Mouse (Mus musculus): ENCODE measurements at regions not wholly inside any gene's neighbourhood (a gene's known extent, or its start where the extent isn't known, plus 50 kb on each side); places are given as distances from the start of the nearest gene placed in this dataset.
A peak's percentile ranks its signal among the peaks of the same experiment; 100 is the strongest.

DNA sequence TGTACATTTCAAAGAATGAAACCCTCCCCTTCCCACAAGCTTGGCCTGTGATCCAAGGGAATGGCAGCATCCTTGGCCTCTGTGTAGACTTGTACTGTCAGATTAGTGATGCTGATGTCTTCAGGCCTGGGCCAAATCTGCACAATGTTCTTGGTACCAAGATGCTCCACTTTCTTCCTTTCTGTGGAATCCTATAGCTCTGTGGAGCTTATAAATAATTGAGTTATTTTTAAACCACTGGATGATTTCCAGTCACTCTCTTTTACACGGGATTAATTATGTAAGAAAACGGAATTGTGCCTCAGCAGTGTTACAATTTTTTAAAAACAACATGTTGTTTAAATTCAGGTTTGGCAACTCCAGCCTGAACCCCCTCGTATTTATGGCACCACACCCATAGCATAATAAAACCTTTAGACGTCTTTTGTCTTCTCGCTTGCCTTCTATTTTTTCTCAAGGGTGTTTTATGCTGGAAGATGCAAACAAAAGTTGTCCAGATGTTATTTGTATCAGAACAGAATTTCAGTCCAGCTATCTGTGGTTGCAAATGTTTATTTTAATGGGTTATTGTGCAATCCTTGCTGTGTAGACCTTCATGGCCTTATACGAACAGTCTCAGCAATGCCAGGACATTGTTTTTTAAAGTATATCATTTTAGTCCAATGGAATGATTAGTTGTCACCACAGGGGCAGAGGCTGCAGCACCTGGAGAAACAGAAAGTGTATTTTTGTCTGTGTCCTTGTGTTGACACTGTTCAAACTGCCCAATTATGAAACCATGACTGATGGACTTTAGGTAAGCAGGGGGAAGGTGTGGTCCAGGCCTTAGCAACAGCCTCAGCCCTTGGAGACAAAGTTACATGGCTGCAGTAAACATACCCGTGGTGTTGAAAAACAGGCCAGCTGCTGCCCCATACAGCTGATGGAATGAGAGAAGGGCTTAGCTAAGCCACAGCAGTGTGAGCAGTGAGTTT is 630.4 kb upstream of the Zeb2 start:
- ATAC-seq, result peak; percentile 34; the same call in 1 of the 2 replicates
- H3K9me3 ChIP-seq, result no peaks in the 10 kb centered on the region
- no peak overlapping the region for H3K4me3 ChIP-seq (replicated peaks)
- no peaks in the 10 kb centered on the region for H3K36me3 ChIP-seq
- H3K4me1 ChIP-seq (replicated peaks), result no peaks in the 10 kb centered on the region
- H3K9ac ChIP-seq, result no peak overlapping the region
- H3K4me2 ChIP-seq (replicated peaks), result no peak overlapping the region
- no peaks in the 10 kb centered on the region for H3K27me3 ChIP-seq (replicated peaks)
- WGBS, result 39% methylated on average over 7 of the region's 7 CpGs
- H3K27ac ChIP-seq, result no peak overlapping the region

GRCm38 (mm10) chr2:45746606-45747005 is 629.4 kb upstream of the Zeb2 start:
- H3K9me3 ChIP-seq, result no peaks in the 10 kb centered on the region
- WGBS, result 83% methylated on average over 4 of the region's 4 CpGs
- H3K27me3 ChIP-seq (replicated peaks), result no peaks in the 10 kb centered on the region
- no peak for ATAC-seq
- H3K36me3 ChIP-seq, result no peaks in the 10 kb centered on the region
- H3K4me1 ChIP-seq (replicated peaks), result no peaks in the 10 kb centered on the region
- no peak overlapping the region for H3K27ac ChIP-seq
- no peak overlapping the region for H3K4me3 ChIP-seq (replicated peaks)
- H3K4me2 ChIP-seq (replicated peaks), result no peak overlapping the region
- H3K9ac ChIP-seq, result no peak overlapping the region

DNA sequence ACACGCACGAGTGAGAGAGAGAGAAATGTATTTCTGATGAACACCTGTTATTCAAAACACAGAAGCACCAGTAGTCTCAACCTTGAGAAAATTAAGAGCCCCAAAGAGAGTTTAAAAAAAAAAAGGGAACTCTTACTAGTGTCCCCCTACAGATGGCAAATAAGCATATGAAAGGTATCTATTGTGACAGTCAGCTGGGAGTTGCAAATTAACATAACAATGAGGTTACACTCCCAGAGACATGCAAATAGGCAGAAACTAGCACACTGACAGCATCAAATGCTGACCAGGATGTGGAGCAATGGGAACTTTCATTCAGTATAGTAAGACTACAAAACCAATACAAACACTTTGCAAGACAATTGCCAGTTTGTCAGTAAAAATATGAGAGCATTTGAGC is 619.1 kb upstream of the Zeb2 start:
- Histone ChIP-seq H3K27me3 (replicated peaks) (no peaks in the 10 kb centered on the region), H3K4me3 (replicated peaks) (no peak overlapping the region), H3K36me3 (no peaks in the 10 kb centered on the region), H3K9me3 (no peaks in the 10 kb centered on the region), H3K9ac (no peak overlapping the region), H3K27ac (no peak overlapping the region), H3K4me1 (replicated peaks) (no peaks in the 10 kb centered on the region), H3K4me2 (replicated peaks) (no peak overlapping the region)
- WGBS, result 76% methylated on average over 2 of the region's 2 CpGs
- ATAC-seq, result no peak

DNA sequence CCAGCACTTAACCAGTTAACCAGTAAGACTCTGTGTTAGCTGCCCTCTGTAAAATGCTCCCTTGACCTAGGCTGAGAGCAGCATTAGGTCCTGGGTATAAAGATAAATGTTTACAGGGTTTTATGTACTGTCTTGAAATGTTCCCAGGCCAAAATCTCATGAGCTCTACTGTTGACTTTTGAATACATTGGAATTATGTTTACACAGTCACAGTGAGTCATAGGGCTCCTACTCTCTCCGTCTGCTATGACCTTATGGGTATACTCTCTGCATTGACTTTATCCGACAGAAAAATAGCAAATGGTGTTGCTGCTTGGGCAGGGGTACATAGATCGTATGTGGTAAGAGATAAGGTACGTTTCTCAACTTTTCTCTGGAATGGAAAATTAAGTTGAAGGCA is 596.8 kb upstream of the Zeb2 start:
- H3K9ac ChIP-seq, result no peak overlapping the region
- H3K36me3 ChIP-seq, result no peaks in the 10 kb centered on the region
- 61% methylated on average over 4 of the region's 4 CpGs for WGBS
- ATAC-seq, result peak; percentile 47; the same call in 1 of the 2 replicates
- no peak overlapping the region for H3K27ac ChIP-seq
- no peaks in the 10 kb centered on the region for H3K4me1 ChIP-seq (replicated peaks)
- H3K4me3 ChIP-seq (replicated peaks), result no peak overlapping the region
- no peaks in the 10 kb centered on the region for H3K9me3 ChIP-seq
- H3K4me2 ChIP-seq (replicated peaks), result no peak overlapping the region
- no peaks in the 10 kb centered on the region for H3K27me3 ChIP-seq (replicated peaks)

DNA sequence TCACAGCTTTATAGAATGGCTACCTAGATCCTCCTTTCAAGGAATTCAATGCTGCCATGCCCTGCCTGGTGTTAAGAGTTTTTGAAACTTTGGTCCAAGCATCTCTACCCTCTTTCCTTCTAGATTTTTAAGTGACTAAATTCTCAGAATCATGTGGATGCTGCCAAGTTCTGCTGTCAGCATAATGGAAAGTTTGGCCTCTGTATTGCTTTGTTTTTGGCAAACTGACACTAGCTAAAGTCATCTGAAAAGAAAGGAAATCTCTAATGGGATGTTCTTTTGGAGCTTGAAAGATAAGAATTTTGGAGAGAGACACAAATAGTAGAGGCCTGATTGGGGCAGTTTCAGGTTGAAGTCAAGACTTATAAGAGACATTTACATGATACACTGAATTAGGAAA is 589.8 kb upstream of the Zeb2 start:
- Histone ChIP-seq H3K4me3 (replicated peaks) (no peak overlapping the region), H3K36me3 (no peaks in the 10 kb centered on the region), H3K4me2 (replicated peaks) (no peak overlapping the region), H3K9me3 (no peaks in the 10 kb centered on the region), H3K9ac (no peak overlapping the region), H3K27me3 (replicated peaks) (no peaks in the 10 kb centered on the region), H3K4me1 (replicated peaks) (no peaks in the 10 kb centered on the region), H3K27ac (no peak overlapping the region)
- no peak for ATAC-seq

- no peak overlapping the region for H3K4me2 ChIP-seq (replicated peaks)
- no peak overlapping the region for H3K4me3 ChIP-seq (replicated peaks)
- no peaks in the 10 kb centered on the region for H3K36me3 ChIP-seq
- no peaks in the 10 kb centered on the region for H3K4me1 ChIP-seq (replicated peaks)
- no peaks in the 10 kb centered on the region for H3K9me3 ChIP-seq
- H3K9ac ChIP-seq, result no peak overlapping the region
- H3K27ac ChIP-seq, result no peak overlapping the region
- ATAC-seq, result peak; percentile 41; the same call in 1 of the 2 replicates
- H3K27me3 ChIP-seq (replicated peaks), result no peaks in the 10 kb centered on the region
Measured at GRCm38 (mm10) chr2:45702511-45702910, 585.3 kb upstream of the Zeb2 start.

GRCm38 (mm10) chr2:45700578-45700977 is 583.4 kb upstream of the Zeb2 start:
- ATAC-seq, result no peak
- Histone ChIP-seq H3K27me3 (replicated peaks) (no peaks in the 10 kb centered on the region), H3K4me2 (replicated peaks) (no peak overlapping the region), H3K9me3 (no peaks in the 10 kb centered on the region), H3K27ac (no peak overlapping the region), H3K4me1 (replicated peaks) (no peaks in the 10 kb centered on the region), H3K4me3 (replicated peaks) (no peak overlapping the region), H3K36me3 (no peaks in the 10 kb centered on the region), H3K9ac (no peak overlapping the region)
- WGBS, result 81% methylated on average over 1 of the region's 1 CpGs

- 58% methylated on average over 8 of the region's 8 CpGs for WGBS
- no peak overlapping the region for H3K4me3 ChIP-seq (replicated peaks)
- no peaks in the 10 kb centered on the region for H3K36me3 ChIP-seq
- no peak overlapping the region for H3K4me2 ChIP-seq (replicated peaks)
- no peaks in the 10 kb centered on the region for H3K9me3 ChIP-seq
- no peaks in the 10 kb centered on the region for H3K4me1 ChIP-seq (replicated peaks)
- no peaks in the 10 kb centered on the region for H3K27me3 ChIP-seq (replicated peaks)
- H3K9ac ChIP-seq, result no peak overlapping the region
- no peak for ATAC-seq
- H3K27ac ChIP-seq, result no peak overlapping the region
Measured at GRCm38 (mm10) chr2:45693291-45694020, 576.3 kb upstream of the Zeb2 start.

- no peaks in the 10 kb centered on the region for H3K4me1 ChIP-seq (replicated peaks)
Measured at GRCm38 (mm10) chr2:45692819-45693218, 575.6 kb upstream of the Zeb2 start.

DNA sequence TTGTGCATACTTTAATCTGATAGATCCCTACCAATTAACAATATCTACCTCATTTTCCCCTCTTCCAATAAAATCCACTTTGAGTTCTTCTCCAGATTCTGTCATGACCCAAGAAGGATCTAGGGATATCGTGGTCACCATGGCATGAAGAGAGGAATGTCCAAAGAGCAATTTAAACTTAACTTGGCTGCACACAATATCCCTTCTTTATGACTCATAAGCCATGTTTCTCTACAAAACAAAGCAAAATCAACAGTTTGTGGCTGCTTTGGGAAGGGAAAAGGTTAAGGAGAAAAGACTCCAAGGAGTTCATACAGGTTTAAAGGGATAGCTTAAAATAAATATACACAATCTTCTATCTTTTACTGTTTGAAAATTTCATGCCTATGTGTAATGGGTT is 571.8 kb upstream of the Zeb2 start:
- Histone ChIP-seq H3K4me3 (replicated peaks) (no peak overlapping the region), H3K36me3 (no peaks in the 10 kb centered on the region), H3K9ac (no peak overlapping the region), H3K27me3 (replicated peaks) (no peaks in the 10 kb centered on the region), H3K4me2 (replicated peaks) (no peak overlapping the region), H3K27ac (no peak overlapping the region), H3K4me1 (replicated peaks) (no peaks in the 10 kb centered on the region), H3K9me3 (no peaks in the 10 kb centered on the region)
- 83% methylated on average over 1 of the region's 1 CpGs for WGBS
- no peak for ATAC-seq

More at GRCm38 (mm10) chr2:45692819-45693218, 575.6 kb upstream of the Zeb2 start:
- no peaks in the 10 kb centered on the region for H3K9me3 ChIP-seq
- H3K27me3 ChIP-seq (replicated peaks), result no peaks in the 10 kb centered on the region
- no peaks in the 10 kb centered on the region for H3K36me3 ChIP-seq
- 88% methylated on average over 1 of the region's 1 CpGs for WGBS
- no peak overlapping the region for H3K4me2 ChIP-seq (replicated peaks)
- H3K27ac ChIP-seq, result no peak overlapping the region
- no peak for ATAC-seq
- no peak overlapping the region for H3K9ac ChIP-seq
- H3K4me3 ChIP-seq (replicated peaks), result no peak overlapping the region

GRCm38 (mm10) chr2:45681251-45681650 is 564.1 kb upstream of the Zeb2 start:
- ATAC-seq, result no peak
- Histone ChIP-seq H3K4me1 (replicated peaks) (no peaks in the 10 kb centered on the region), H3K9me3 (no peaks in the 10 kb centered on the region), H3K36me3 (no peaks in the 10 kb centered on the region), H3K27me3 (replicated peaks) (no peaks in the 10 kb centered on the region), H3K4me3 (replicated peaks) (no peak overlapping the region), H3K4me2 (replicated peaks) (no peak overlapping the region), H3K9ac (no peak overlapping the region), H3K27ac (no peak overlapping the region)
- 79% methylated on average over 1 of the region's 1 CpGs for WGBS

GRCm38 (mm10) chr2:45679101-45679895 is 562.1 kb upstream of the Zeb2 start:
- no peaks in the 10 kb centered on the region for H3K36me3 ChIP-seq
- H3K4me2 ChIP-seq (replicated peaks), result no peak overlapping the region
- ATAC-seq, result no peak
- no peaks in the 10 kb centered on the region for H3K27me3 ChIP-seq (replicated peaks)
- 77% methylated on average over 10 of the region's 10 CpGs for WGBS
- no peaks in the 10 kb centered on the region for H3K9me3 ChIP-seq
- no peaks in the 10 kb centered on the region for H3K4me1 ChIP-seq (replicated peaks)
- no peak overlapping the region for H3K27ac ChIP-seq
- H3K4me3 ChIP-seq (replicated peaks), result no peak overlapping the region
- H3K9ac ChIP-seq, result no peak overlapping the region

All from intestine, embryonic 15.5 days (tissue).